Mouse (Mus musculus) urinary bladder, postnatal 10 days (tissue): ENCODE results near the gene Wdr17.

ENCODE experiments used
- DNase-seq: peaks from one replicate; pipeline ENCODE4 v3.0.0; 2022; ENCODE audit warnings: low spot score

Gene Wdr17

GRCm38 (mm10) chr8:54886987-54887785, at the start of gene Wdr17:
Wdr17 (minus strand) TSS chr8:54887184.
- DNase-seq = no peak

GRCm38 (mm10) chr8:54932306-54932705, 45.3 kb upstream of the Wdr17 start:
- DNase-seq = no peak

- DNase-seq = no peak
These were observed 38.0 kb upstream of the Wdr17 start for GRCm38 (mm10) chr8:54924936-54925335.

GRCm38 (mm10) chr8:54922160-54922855, 35.3 kb upstream of the Wdr17 start:
- no peak for DNase-seq

- no peak for DNase-seq
These were observed 30.7 kb upstream of the Wdr17 start for GRCm38 (mm10) chr8:54917710-54918109.

GRCm38 (mm10) chr8:54912891-54913290, 25.9 kb upstream of the Wdr17 start:
- no peak for DNase-seq

GRCm38 (mm10) chr8:54899444-54899843, 12.5 kb upstream of the Wdr17 start:
- DNase-seq = no peak

- no peak for DNase-seq
These were observed 7.8 kb upstream of the Wdr17 start for GRCm38 (mm10) chr8:54894637-54895322.

GRCm38 (mm10) chr8:54894180-54894579, 7.2 kb upstream of the Wdr17 start:
- no peak for DNase-seq

GRCm38 (mm10) chr8:54886560-54886959, 424 bp downstream of the Wdr17 start:
- DNase-seq = no peak

GRCm38 (mm10) chr8:54876458-54876857, 10.5 kb downstream of the Wdr17 start:
- no peak for DNase-seq

- DNase-seq = no peak
These were observed 22.3 kb downstream of the Wdr17 start for GRCm38 (mm10) chr8:54864761-54865064.

- DNase-seq = no peak
These were observed 22.8 kb downstream of the Wdr17 start for GRCm38 (mm10) chr8:54864038-54864760.

GRCm38 (mm10) chr8:54836029-54836959, 50.7 kb downstream of the Wdr17 start:
- no peak for DNase-seq

- DNase-seq = no peak
These were observed 57.1 kb downstream of the Wdr17 start for GRCm38 (mm10) chr8:54829794-54830426.

GRCm38 (mm10) chr8:54827974-54828373, 59.0 kb downstream of the Wdr17 start:
- no peak for DNase-seq

GRCm38 (mm10) chr8:54822956-54823355, 64.0 kb downstream of the Wdr17 start:
- no peak for DNase-seq

GRCm38 (mm10) chr8:54818651-54819050, 68.3 kb downstream of the Wdr17 start:
- DNase-seq = no peak

- DNase-seq = no peak
These were observed 78.8 kb downstream of the Wdr17 start for GRCm38 (mm10) chr8:54808217-54808616.

GRCm38 (mm10) chr8:54806173-54806572, 80.8 kb downstream of the Wdr17 start:
- DNase-seq = no peak

GRCm38 (mm10) chr8:54792699-54793061, 94.3 kb downstream of the Wdr17 start:
- no peak for DNase-seq
